Mouse (Mus musculus) kidney, embryonic 14.5 days (tissue): ENCODE measurements at regions not wholly inside any gene's neighbourhood (a gene's known extent, or its start where the extent isn't known, plus 50 kb on each side); places are given as distances from the start of the nearest gene placed in this dataset.

Source experiments
- ATAC-seq: fragments of 200-750 bp; cut with Nextera tagmentation; 2 replicates; pipeline ENCODE4 v1.8.0; 2017; ENCODE audit warnings: moderate number of reproducible peaks, mild to moderate bottlenecking, moderate TSS enrichment, moderate library complexity; ENCODE audit not compliant: low FRiP score, low TSS enrichment
- H3K27ac ChIP-seq: fragments of 300-500 bp; sonication (generic); 2 replicates; pipeline ENCODE4 v1.5.1; 2014; ENCODE audit warnings: low read depth, mild to moderate bottlenecking, low read length, moderate library complexity, mixed read lengths
- H3K27me3 ChIP-seq: fragments of 300-500 bp; sonication (generic); 2 replicates; pipeline ENCODE4 v1.6.1; 2014; ENCODE audit warnings: mild to moderate bottlenecking, low read length; ENCODE audit not compliant: control insufficient read depth, insufficient read depth
- H3K36me3 ChIP-seq: fragments of 300-500 bp; sonication (generic); 2 replicates; pipeline ENCODE4 v1.6.1; 2014; ENCODE audit warnings: low read length, mixed read lengths; ENCODE audit not compliant: control insufficient read depth, insufficient read depth
- H3K4me1 ChIP-seq: fragments of 300-500 bp; sonication (generic); 2 replicates; pipeline ENCODE4 v1.6.1; 2014; ENCODE audit warnings: low read length, mixed read lengths; ENCODE audit not compliant: control insufficient read depth, insufficient read depth
- H3K4me2 ChIP-seq: fragments of 300-500 bp; sonication (generic); replicated peaks from 2 replicates; pipeline ENCODE4 v1.6.1; 2014; ENCODE audit warnings: low read depth, mild to moderate bottlenecking, low read length
- H3K4me3 ChIP-seq: fragments of 300-500 bp; sonication (generic); 2 replicates; pipeline ENCODE4 v1.5.1; 2014; ENCODE audit warnings: mild to moderate bottlenecking, low read length
- H3K9ac ChIP-seq: fragments of 300-500 bp; sonication (generic); 2 replicates; pipeline ENCODE4 v1.6.1; 2014; ENCODE audit warnings: low read depth, mild to moderate bottlenecking, low read length, moderate library complexity
- H3K9me3 ChIP-seq: fragments of 300-500 bp; sonication (generic); 2 replicates; pipeline ENCODE4 v1.6.1; 2016; ENCODE audit warnings: low read length; ENCODE audit not compliant: control insufficient read depth
- WGBS: fragments of 180-500 bp; shearing (Covaris S2); extraction: QIAGEN DNeasy Blood & Tissue Kit; methylation state at CpG from one replicate; pipeline ENCODE4 v1.1.7; 2014; 5-methylcytosine and 5-hydroxymethylcytosine counted together

GRCm38 (mm10) chr9:47076946-47077345 is 78.4 kb downstream of the Gm4791 start:
- no peak for ATAC-seq
- H3K9ac ChIP-seq = no peak overlapping the region
- H3K4me3 ChIP-seq = no peak overlapping the region
- 44% methylated on average over 6 of the region's 6 CpGs for WGBS
- H3K27ac ChIP-seq = no peak overlapping the region
- H3K4me1 ChIP-seq = no peaks in the 10 kb centered on the region
- no peak overlapping the region for H3K4me2 ChIP-seq
- H3K9me3 ChIP-seq = no peaks in the 10 kb centered on the region; the same call in 1 of the 2 replicates
- H3K27me3 ChIP-seq = no peaks in the 10 kb centered on the region
- no peaks in the 10 kb centered on the region for H3K36me3 ChIP-seq

GRCm38 (mm10) chr9:47077416-47077815 is 78.9 kb downstream of the Gm4791 start:
- Histone ChIP-seq H3K27ac (no peak overlapping the region), H3K9me3 (no peaks in the 10 kb centered on the region; the same call in 1 of the 2 replicates), H3K4me3 (no peak overlapping the region), H3K36me3 (no peaks in the 10 kb centered on the region), H3K4me1 (no peaks in the 10 kb centered on the region), H3K4me2 (no peak overlapping the region), H3K9ac (no peak overlapping the region), H3K27me3 (no peaks in the 10 kb centered on the region)
- no peak for ATAC-seq
- 23% methylated on average over 2 of the region's 2 CpGs for WGBS

- Histone ChIP-seq H3K36me3 (no peaks in the 10 kb centered on the region), H3K27me3 (no peaks in the 10 kb centered on the region), H3K27ac (no peak overlapping the region), H3K4me3 (no peak overlapping the region), H3K4me1 (no peaks in the 10 kb centered on the region), H3K4me2 (no peak overlapping the region), H3K9ac (no peak overlapping the region), H3K9me3 (no peaks in the 10 kb centered on the region; the same call in 1 of the 2 replicates)
- WGBS = 93% methylated on average over 3 of the region's 3 CpGs
- ATAC-seq = no peak
Observed at GRCm38 (mm10) chr9:47077945-47078344, 79.4 kb downstream of the Gm4791 start.

- H3K36me3 ChIP-seq = no peaks in the 10 kb centered on the region
- no peak for ATAC-seq
- no peaks in the 10 kb centered on the region for H3K4me1 ChIP-seq
- H3K27me3 ChIP-seq = no peaks in the 10 kb centered on the region
- no peak overlapping the region for H3K27ac ChIP-seq
- H3K4me3 ChIP-seq = no peak overlapping the region
- no peaks in the 10 kb centered on the region; the same call in 1 of the 2 replicates for H3K9me3 ChIP-seq
- 96% methylated on average over 6 of the region's 6 CpGs for WGBS
- no peak overlapping the region for H3K9ac ChIP-seq
- no peak overlapping the region for H3K4me2 ChIP-seq
Observed at GRCm38 (mm10) chr9:47081407-47081806, 82.9 kb downstream of the Gm4791 start.

- H3K4me2 ChIP-seq = no peak overlapping the region
- ATAC-seq = no peak
- H3K36me3 ChIP-seq = no peaks in the 10 kb centered on the region
- 63% methylated on average over 10 of the region's 10 CpGs for WGBS
- no peaks in the 10 kb centered on the region for H3K4me1 ChIP-seq
- H3K27me3 ChIP-seq = no peaks in the 10 kb centered on the region
- H3K27ac ChIP-seq = no peak overlapping the region
- H3K9ac ChIP-seq = no peak overlapping the region
- H3K4me3 ChIP-seq = no peak overlapping the region
- no peaks in the 10 kb centered on the region for H3K9me3 ChIP-seq
Observed at GRCm38 (mm10) chr9:47091796-47092195, 93.3 kb downstream of the Gm4791 start.

- Histone ChIP-seq H3K36me3 (no peaks in the 10 kb centered on the region), H3K4me1 (no peaks in the 10 kb centered on the region), H3K4me2 (no peak overlapping the region), H3K27ac (no peak overlapping the region), H3K9me3 (no peaks in the 10 kb centered on the region), H3K9ac (no peak overlapping the region), H3K27me3 (no peaks in the 10 kb centered on the region), H3K4me3 (no peak overlapping the region)
- 91% methylated on average over 4 of the region's 4 CpGs for WGBS
- ATAC-seq = no peak
Observed at GRCm38 (mm10) chr9:47095656-47096055, 97.1 kb downstream of the Gm4791 start.

- H3K36me3 ChIP-seq = no peaks in the 10 kb centered on the region
- no peaks in the 10 kb centered on the region for H3K9me3 ChIP-seq
- no peaks in the 10 kb centered on the region for H3K4me1 ChIP-seq
- H3K27ac ChIP-seq = no peak overlapping the region
- H3K9ac ChIP-seq = no peak overlapping the region
- no peak for ATAC-seq
- no peak overlapping the region for H3K4me2 ChIP-seq
- 87% methylated on average over 3 of the region's 3 CpGs for WGBS
- H3K27me3 ChIP-seq = no peaks in the 10 kb centered on the region
- no peak overlapping the region for H3K4me3 ChIP-seq
Observed at GRCm38 (mm10) chr9:47103316-47103715, 104.8 kb downstream of the Gm4791 start.

GRCm38 (mm10) chr9:47103966-47104365 is 105.4 kb downstream of the Gm4791 start:
- ATAC-seq = no peak
- Histone ChIP-seq H3K9ac (no peak overlapping the region), H3K36me3 (no peaks in the 10 kb centered on the region), H3K4me2 (no peak overlapping the region), H3K4me1 (no peaks in the 10 kb centered on the region), H3K27ac (no peak overlapping the region), H3K9me3 (no peaks in the 10 kb centered on the region), H3K27me3 (no peaks in the 10 kb centered on the region), H3K4me3 (no peak overlapping the region)
- 93% methylated on average over 5 of the region's 5 CpGs for WGBS

- Histone ChIP-seq H3K36me3 (no peaks in the 10 kb centered on the region), H3K27me3 (no peaks in the 10 kb centered on the region), H3K4me2 (no peak overlapping the region), H3K27ac (no peak overlapping the region), H3K9ac (no peak overlapping the region), H3K9me3 (no peaks in the 10 kb centered on the region), H3K4me3 (no peak overlapping the region), H3K4me1 (no peaks in the 10 kb centered on the region)
- 25% methylated on average over 5 of the region's 5 CpGs for WGBS
- ATAC-seq = no peak
Observed at GRCm38 (mm10) chr9:47108096-47108495, 109.6 kb downstream of the Gm4791 start.
